ENCODE assay signal across 12 mouse cellular contexts in the genomic region with DNA sequence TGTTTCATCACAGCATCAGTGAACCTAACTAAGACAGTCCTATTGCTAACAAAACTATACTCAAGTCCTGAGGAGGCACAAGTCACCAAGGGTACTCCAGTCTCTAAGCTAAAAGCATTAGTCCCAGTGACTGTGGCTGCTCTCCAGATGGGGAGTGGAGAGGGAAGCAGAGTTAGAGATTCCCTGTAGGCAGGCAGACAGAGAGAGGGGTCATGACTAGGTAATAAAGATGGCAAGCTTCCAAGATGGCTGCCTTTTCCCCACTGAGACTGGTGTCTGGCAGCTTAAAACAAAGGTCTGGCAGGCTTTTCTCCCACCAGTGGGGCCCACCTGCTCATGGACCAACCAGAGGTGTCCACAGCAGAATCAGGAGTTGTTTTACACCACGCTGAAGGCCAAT.
"Had no signal": no experiment of that assay in that cellular context is flagged by ENCODE, and none has a peak within 500 bp of the region (broad histone marks: within the 10 kb centered on the region; RNA-seq: fewer than 3 reads in every experiment).

No protein-coding gene starts in this region.

- H3K27ac ChIP-seq: liver, embryonic 13.5 days; macrophage had no signal

- H3K36me3 ChIP-seq: liver, embryonic 13.5 days had no signal

- H3K27me3 ChIP-seq: liver, embryonic 13.5 days had no signal

- H3K4me3 ChIP-seq: liver, embryonic 13.5 days had no signal

- DNase-seq: kidney, adult 18-20 months; kidney, adult 9 months; kidney, postnatal 14 days; kidney, postnatal 4 days; liver, embryonic 13.5 days; lung, adult 2 months; lung, postnatal 14 days; thymus, adult 2 months; thymus, postnatal 14 days; thymus, postnatal 4 days had no signal

- H3K4me2 ChIP-seq: liver, embryonic 13.5 days had no signal

- ATAC-seq: intestine, embryonic 16.5 days had no signal

- H3K4me1 ChIP-seq: liver, embryonic 13.5 days had no signal

- H3K9me3 ChIP-seq: liver, embryonic 13.5 days had no signal

- H3K9ac ChIP-seq: liver, embryonic 13.5 days had no signal
